Mouse (Mus musculus): ENCODE measurements around the gene Mast4. TPM values are rescaled to one million over a fixed set of nuclear protein-coding genes. Genes with fewer than 3 reads are reported as not detected.

The Mast4 gene
- total and polyA plus RNA-seq, 3 experiments: 0.04 to 1.1 (median 0.23) TPM

DNA sequence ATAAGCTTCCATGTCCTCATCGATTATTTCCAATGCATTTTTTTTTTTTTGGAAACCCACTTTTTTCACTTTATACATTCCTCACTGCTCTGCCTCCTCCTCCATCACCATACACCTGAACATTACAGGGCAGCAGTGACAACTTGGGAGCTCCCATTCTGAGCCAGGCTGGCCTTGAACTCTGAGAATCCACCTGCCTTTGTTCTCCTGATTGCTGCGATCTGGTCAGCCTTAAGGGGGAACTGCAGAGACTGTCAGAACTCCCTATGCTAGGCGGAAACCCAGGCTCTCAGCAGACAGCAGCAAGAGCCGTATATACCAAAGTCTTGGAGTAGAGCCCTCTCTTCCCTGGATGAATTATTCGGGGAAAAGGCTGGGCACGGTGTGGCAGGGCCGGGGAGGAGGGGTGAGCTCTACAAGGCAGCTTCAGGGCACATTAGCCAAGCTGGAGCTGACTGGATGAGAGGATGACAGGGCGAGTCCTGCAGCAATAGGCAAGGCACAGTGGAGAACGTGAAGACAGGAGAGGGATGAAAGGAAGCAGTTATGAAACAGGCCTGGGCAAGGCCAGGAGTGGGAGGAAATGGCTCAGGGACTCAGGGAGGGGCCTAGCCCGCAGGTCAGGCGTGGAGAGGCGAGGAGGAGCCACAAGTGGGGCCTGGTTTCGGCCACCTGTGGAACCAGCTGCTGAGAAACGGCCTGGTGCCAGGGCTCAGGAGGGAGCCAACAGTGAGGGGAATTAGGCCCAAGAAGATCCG, 435.7 kb downstream of the Mast4 start:
- TF ChIP-seq GATA1 (IDR thresholded peaks at IDR 0.05; ENCODE audit: borderline replicate concordance, low read length) (no peak), CTCF (IDR thresholded peaks at IDR 0.05; ENCODE audit: low read depth, low read length) (no peak), GATA2 (IDR thresholded peaks at IDR 0.05; ENCODE audit: borderline replicate concordance, low read depth, low read length) (no peak), TAL1 (conservative IDR thresholded peaks at IDR 0.05; ENCODE audit: low read depth, low read length) (no peak), POLR2AphosphoS5 (IDR thresholded peaks at IDR 0.05; ENCODE audit: insufficient replicate concordance, low read depth, low read length) (no peak)
- Histone ChIP-seq H3K9me3 (replicated peaks) (no peaks in the 10 kb centered on the region), H3K36me3 (replicated peaks) (no peaks in the 10 kb centered on the region), H3K4me1 (ENCODE audit: insufficient read depth, low read depth, low read length) (0 out of 2 replicates have a peak, but pooled peaks cover 3% of the 10 kb centered on the region), H3K4me3 (ENCODE audit: low read depth, low read length) (no peak overlapping the region), H3K27me3 (ENCODE audit: insufficient read depth, low read length) (peaks cover 5% of the 10 kb centered on the region; the same call in 1 of the 2 replicates)
- DNase-seq (ENCODE audit: low spot score) (no peak), ATAC-seq (ENCODE audit: extremely low read depth, insufficient number of reproducible peaks, low FRiP score, poor library complexity, severe bottlenecking) (no peak)

GRCm38 (mm10) chr13:102896322-102896721, 438.0 kb downstream of the Mast4 start:
- no peak for ATAC-seq (ENCODE audit: extremely low read depth, insufficient number of reproducible peaks, low FRiP score, poor library complexity, severe bottlenecking)

GRCm38 (mm10) chr13:102895894-102896293, 438.4 kb downstream of the Mast4 start:
- no peak for ATAC-seq (ENCODE audit: extremely low read depth, insufficient number of reproducible peaks, low FRiP score, poor library complexity, severe bottlenecking)
- H3K4me1 ChIP-seq (ENCODE audit: insufficient read depth, low read depth, low read length): 0 out of 2 replicates have a peak, but pooled peaks cover 3% of the 10 kb centered on the region
- peaks cover 4% of the 10 kb centered on the region; the same call in 1 of the 2 replicates for H3K27me3 ChIP-seq (ENCODE audit: insufficient read depth, low read length)
- DNase-seq (ENCODE audit: low spot score): no peak
- no peak overlapping the region for H3K4me3 ChIP-seq (ENCODE audit: low read depth, low read length)
- H3K9me3 ChIP-seq (replicated peaks): no peaks in the 10 kb centered on the region
- TF ChIP-seq CTCF (IDR thresholded peaks at IDR 0.05; ENCODE audit: low read depth, low read length) (no peak), TAL1 (conservative IDR thresholded peaks at IDR 0.05; ENCODE audit: low read depth, low read length) (no peak), GATA2 (IDR thresholded peaks at IDR 0.05; ENCODE audit: borderline replicate concordance, low read depth, low read length) (no peak), POLR2AphosphoS5 (IDR thresholded peaks at IDR 0.05; ENCODE audit: insufficient replicate concordance, low read depth, low read length) (no peak), GATA1 (IDR thresholded peaks at IDR 0.05; ENCODE audit: borderline replicate concordance, low read length) (no peak)
- H3K36me3 ChIP-seq (replicated peaks): no peaks in the 10 kb centered on the region

More at GRCm38 (mm10) chr13:102896322-102896721, 438.0 kb downstream of the Mast4 start:
- no peaks in the 10 kb centered on the region for H3K36me3 ChIP-seq (replicated peaks)
- no peaks in the 10 kb centered on the region for H3K9me3 ChIP-seq (replicated peaks)
- TF ChIP-seq GATA1 (IDR thresholded peaks at IDR 0.05; ENCODE audit: borderline replicate concordance, low read length) (no peak), POLR2AphosphoS5 (IDR thresholded peaks at IDR 0.05; ENCODE audit: insufficient replicate concordance, low read depth, low read length) (no peak), CTCF (IDR thresholded peaks at IDR 0.05; ENCODE audit: low read depth, low read length) (no peak), TAL1 (conservative IDR thresholded peaks at IDR 0.05; ENCODE audit: low read depth, low read length) (no peak), GATA2 (IDR thresholded peaks at IDR 0.05; ENCODE audit: borderline replicate concordance, low read depth, low read length) (no peak)
- H3K4me1 ChIP-seq (ENCODE audit: insufficient read depth, low read depth, low read length): 0 out of 2 replicates have a peak, but pooled peaks cover 3% of the 10 kb centered on the region
- peaks cover 4% of the 10 kb centered on the region; the same call in 1 of the 2 replicates for H3K27me3 ChIP-seq (ENCODE audit: insufficient read depth, low read length)
- DNase-seq (ENCODE audit: low spot score): no peak
- H3K4me3 ChIP-seq (ENCODE audit: low read depth, low read length): no peak overlapping the region

- no peak for DNase-seq (ENCODE audit: low spot score)
- Histone ChIP-seq H3K4me1 (ENCODE audit: insufficient read depth, low read depth, low read length) (0 out of 2 replicates have a peak, but pooled peaks cover 3% of the 10 kb centered on the region), H3K36me3 (replicated peaks) (no peaks in the 10 kb centered on the region)
Observed at GRCm38 (mm10) chr13:102894287-102895234, 439.7 kb downstream of the Mast4 start.

GRCm38 (mm10) chr13:102892783-102893182, 441.5 kb downstream of the Mast4 start:
- H3K27me3 ChIP-seq (ENCODE audit: insufficient read depth, low read length): no peaks in the 10 kb centered on the region
- H3K4me1 ChIP-seq (ENCODE audit: insufficient read depth, low read depth, low read length): no peaks in the 10 kb centered on the region
- H3K4me3 ChIP-seq (ENCODE audit: low read depth, low read length): no peak overlapping the region
- H3K36me3 ChIP-seq (replicated peaks): no peaks in the 10 kb centered on the region
- DNase-seq (ENCODE audit: low spot score) (no peak), ATAC-seq (ENCODE audit: extremely low read depth, insufficient number of reproducible peaks, low FRiP score, poor library complexity, severe bottlenecking) (no peak)
- no peaks in the 10 kb centered on the region for H3K9me3 ChIP-seq (replicated peaks)
- TF ChIP-seq TAL1 (conservative IDR thresholded peaks at IDR 0.05; ENCODE audit: low read depth, low read length) (no peak), POLR2AphosphoS5 (IDR thresholded peaks at IDR 0.05; ENCODE audit: insufficient replicate concordance, low read depth, low read length) (no peak), GATA1 (IDR thresholded peaks at IDR 0.05; ENCODE audit: borderline replicate concordance, low read length) (no peak), CTCF (IDR thresholded peaks at IDR 0.05; ENCODE audit: low read depth, low read length) (no peak), GATA2 (IDR thresholded peaks at IDR 0.05; ENCODE audit: borderline replicate concordance, low read depth, low read length) (no peak)

More at GRCm38 (mm10) chr13:102894287-102895234, 439.7 kb downstream of the Mast4 start:
- Histone ChIP-seq H3K9me3 (replicated peaks) (no peaks in the 10 kb centered on the region), H3K4me3 (ENCODE audit: low read depth, low read length) (no peak overlapping the region), H3K27me3 (ENCODE audit: insufficient read depth, low read length) (peaks cover 4% of the 10 kb centered on the region; the same call in 1 of the 2 replicates)
- TF ChIP-seq GATA1 (IDR thresholded peaks at IDR 0.05; ENCODE audit: borderline replicate concordance, low read length) (no peak), GATA2 (IDR thresholded peaks at IDR 0.05; ENCODE audit: borderline replicate concordance, low read depth, low read length) (no peak), POLR2AphosphoS5 (IDR thresholded peaks at IDR 0.05; ENCODE audit: insufficient replicate concordance, low read depth, low read length) (no peak), TAL1 (conservative IDR thresholded peaks at IDR 0.05; ENCODE audit: low read depth, low read length) (no peak), CTCF (IDR thresholded peaks at IDR 0.05; ENCODE audit: low read depth, low read length) (no peak)
- no peak for ATAC-seq (ENCODE audit: extremely low read depth, insufficient number of reproducible peaks, low FRiP score, poor library complexity, severe bottlenecking)

Data from G1E (cell line).